Mouse (Mus musculus): ENCODE data around the gene Gramd4.
A peak's percentile ranks its signal among the peaks of the same experiment; 100 is the strongest.

The Gramd4 gene

GRCm38 (mm10) chr15:86057413-86057812, at the start of gene Gramd4:
TSS of gene Gramd4 (plus strand) at chr15:86057695.
- no peak for DNase-seq (ENCODE audit: low spot score in 2 of 2)

GRCm38 (mm10) chr15:86013130-86013529, 44.4 kb upstream of the Gramd4 start:
- no peak for DNase-seq (ENCODE audit: low spot score in 2 of 2)

GRCm38 (mm10) chr15:86013656-86014055, 43.8 kb upstream of the Gramd4 start:
- DNase-seq (ENCODE audit: low spot score in 2 of 2): no peak

DNA sequence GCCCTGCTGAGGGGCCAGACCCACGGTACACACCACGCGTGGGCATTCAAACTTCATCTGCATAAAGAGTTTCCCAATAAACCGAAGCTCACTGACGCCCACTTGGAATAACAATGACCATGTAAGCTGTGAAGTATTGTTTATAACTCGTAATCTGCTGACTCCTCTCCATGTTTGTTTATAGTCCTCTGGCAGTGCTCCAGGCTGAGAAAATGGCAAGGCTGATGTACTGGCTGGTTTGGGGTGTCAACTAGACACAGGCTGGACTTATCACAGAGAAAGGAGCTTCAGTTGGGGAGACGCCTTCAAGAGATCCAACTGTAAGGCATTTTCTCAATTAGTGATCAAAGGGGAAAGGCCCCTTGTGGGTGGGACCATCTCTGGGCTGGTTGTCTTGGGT, 42.5 kb upstream of the Gramd4 start:
- no peak for DNase-seq (ENCODE audit: low spot score in 2 of 2)

DNA sequence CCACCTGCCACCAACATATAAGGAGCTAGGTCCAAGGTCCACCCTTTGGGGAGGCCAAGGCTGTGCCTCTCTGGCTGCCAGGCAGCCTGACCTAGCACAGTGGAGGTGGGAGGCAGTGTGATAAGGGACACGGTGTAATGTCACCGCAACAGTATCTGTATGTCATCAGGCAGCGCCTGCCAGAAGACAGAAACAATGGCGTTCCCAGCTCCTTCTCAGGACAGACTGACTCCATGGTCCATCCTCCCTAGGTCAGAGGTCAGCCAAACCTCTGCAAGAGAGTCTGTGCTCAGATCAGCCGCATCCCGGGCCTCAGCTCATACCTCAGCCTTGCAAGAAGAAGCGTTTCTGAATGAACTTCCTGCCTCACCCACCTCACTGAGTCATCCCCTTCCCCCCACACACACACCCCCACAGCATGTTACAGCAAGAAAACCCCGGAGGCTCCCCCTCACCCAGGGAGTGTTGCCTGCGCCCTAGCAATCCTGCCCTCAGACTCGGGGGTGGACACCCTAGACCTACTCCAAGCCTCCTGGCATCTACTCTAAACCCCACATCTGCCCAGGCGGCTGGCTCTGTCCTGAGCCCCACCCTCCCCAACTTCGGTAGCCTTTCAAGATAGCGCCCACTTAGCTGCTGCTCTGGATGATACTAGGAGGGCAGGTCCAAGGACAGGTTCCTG, 41.5 kb upstream of the Gramd4 start:
- DNase-seq (ENCODE audit: low spot score in 2 of 2): no peak

GRCm38 (mm10) chr15:86017336-86017735, 40.2 kb upstream of the Gramd4 start:
- DNase-seq (ENCODE audit: low spot score in 2 of 2): no peak

DNA sequence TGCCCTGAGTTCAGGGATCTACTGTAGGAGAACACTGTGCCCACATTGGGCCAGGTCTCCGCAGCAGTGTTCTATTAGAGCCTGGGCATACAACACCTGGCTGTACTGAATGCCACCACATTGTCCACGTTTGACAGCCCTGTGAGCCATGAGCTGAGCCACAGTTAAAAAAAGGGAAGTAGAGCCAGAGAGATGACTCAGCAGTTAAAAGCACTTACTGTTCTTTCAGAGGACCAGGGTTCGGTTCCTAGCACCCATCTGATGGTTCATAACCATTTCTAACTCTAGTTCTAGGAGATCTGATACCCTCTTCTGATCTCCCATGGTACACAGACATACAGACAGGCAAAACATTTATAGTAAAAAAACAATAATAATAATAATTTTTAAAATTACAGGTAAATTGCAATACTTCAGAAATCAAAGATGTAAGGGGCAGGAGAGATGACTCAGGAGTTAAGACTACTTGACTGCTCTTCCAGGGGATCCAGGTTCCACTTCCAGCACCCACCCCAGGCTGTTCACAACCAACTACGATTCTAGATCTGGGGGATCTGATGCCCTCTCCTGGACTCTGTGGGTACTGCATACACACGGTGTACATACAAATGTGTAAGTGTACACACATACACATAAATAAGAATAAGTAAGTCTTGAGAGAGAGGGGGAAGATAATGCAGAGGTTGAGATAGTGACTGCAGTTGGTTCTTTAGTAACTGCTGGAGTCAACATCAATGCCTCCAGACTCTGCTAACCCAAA, 38.6 kb upstream of the Gramd4 start:
- DNase-seq (ENCODE audit: low spot score in 2 of 2): no peak

DNA sequence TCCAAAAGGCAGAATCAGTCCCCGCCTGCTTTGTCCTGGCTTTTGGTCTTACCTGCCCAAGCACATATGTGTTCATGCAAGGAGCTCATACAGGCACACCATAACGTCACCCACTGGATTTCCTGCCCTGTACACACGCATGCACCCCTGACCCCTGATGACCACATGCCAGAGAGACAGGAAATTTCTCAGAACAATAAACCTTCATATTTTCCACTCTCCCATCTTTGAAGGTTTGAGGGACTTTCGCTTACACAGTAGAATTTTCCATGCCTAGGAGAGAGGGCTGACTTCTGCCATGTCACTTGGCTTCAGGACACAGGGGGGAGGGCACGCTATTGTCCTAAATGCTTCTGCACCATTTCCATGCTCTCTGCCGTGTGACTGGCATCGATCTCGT, 37.5 kb upstream of the Gramd4 start:
- DNase-seq (ENCODE audit: low spot score in 2 of 2): no peak

DNA sequence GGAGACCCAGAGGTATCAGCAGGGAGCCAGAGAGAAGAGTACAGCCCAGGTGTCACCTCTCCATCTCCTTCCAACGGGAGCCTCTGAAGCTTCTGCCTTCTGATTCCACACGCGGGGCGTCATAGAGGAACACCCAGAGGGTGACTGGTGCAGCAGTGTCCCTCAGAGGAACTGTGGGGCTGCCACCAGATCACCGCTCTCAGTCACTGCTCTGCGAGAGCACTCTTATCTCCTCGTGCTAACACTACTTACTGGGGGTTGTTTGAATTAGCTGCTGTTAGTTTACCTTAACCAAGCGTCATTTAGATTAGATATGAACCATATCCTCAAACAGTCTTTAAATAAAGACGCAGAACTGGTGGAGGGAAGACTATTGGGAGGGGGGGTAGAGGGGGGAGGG, 36.2 kb upstream of the Gramd4 start:
- no peak for DNase-seq (ENCODE audit: low spot score in 2 of 2)

GRCm38 (mm10) chr15:86021971-86022370, 35.5 kb upstream of the Gramd4 start:
- no peak for DNase-seq (ENCODE audit: low spot score in 2 of 2)

DNA sequence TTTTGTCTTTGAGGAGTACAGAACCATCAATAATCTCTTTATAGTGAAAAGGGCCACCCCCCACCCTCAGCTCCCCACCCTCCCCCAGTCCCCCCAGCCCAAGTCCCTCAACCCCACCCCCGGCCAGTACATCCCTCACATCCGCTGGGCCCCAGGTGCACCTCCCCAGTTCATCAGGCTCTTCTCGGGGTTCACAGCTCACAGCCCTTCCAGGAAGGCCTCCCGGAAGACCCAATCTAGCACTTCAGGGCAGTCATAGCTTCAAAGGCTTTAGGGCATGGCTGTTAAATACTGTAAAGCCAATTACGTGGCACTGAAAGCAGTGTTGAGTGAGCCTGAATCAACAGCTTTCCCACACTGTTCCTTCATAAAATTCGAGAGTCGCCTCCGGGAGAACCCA, 29.6 kb upstream of the Gramd4 start:
- DNase-seq (ENCODE audit: low spot score in 2 of 2): no peak

DNA sequence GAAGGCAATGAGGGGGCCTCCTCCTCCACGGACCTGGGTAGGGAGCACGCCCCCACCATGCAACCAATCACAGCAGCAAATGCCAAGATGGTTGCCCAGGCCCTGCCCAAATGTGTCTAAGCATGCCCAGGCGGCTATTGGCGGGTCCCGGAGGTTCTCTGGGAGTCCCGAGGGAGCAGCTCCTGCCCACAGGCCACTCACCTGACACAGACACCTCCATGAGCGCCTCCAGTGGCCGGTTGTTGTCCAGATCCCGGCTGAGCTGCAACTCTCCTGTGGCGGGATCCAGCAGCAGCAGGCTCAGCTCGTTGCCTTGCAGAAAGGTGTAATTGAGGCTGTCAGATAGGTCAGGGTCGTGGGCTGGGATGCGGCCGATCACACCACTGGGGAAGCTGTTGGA, 27.5 kb upstream of the Gramd4 start:
- no peak for DNase-seq (ENCODE audit: low spot score in 2 of 2)

DNA sequence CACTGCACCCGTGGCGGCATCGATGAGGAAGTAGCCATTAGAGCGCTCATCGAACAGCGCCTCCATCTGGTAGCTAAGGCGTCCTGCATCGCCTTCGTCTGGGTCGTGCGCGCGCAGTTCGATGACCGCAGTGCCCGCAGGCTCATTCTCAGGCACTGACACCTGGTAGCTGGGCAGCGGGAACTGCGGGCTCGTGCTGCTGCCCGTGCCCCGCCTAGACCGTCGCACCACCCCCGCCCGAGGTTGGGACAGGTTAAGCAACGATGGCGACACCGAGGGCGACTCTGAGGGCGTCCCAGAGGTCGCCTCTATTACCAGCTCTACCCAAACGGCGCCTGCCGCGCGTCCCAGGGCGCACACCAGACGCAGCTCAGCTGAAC, 24.7 kb upstream of the Gramd4 start:
- DNase-seq (ENCODE audit: low spot score in 2 of 2): no peak

DNA sequence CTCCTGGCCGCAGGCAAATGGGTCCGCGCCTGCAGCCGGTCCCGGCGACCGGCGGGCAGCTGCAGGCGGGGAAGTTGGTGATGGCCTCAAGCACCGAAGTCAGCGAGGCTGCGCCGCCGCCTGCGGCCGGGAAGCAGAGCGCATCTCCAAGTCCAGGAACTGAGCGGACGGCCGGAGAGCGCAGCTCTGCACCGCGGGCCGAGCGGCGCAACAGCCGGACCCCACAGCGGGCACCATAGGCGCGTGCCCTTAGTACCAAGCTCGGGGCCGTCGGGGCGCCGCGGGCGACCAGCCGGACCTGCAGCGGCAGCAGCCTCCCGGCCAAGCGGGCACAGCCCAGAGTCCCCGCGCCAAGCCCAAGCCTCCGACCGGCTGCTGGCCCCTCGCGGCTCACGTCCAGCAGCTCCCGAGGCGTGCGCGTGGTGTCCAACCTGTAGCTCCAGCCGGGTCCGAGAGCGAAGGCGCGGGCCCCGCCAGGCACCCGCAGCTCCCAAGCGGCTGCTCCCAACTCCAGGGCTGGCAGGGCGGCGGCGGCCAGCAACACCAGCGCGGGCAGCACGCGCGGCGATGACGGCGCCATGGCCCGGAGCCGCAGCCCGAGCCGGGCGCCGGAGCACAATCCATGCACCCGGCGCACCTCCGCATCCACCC, 24.2 kb upstream of the Gramd4 start, which contains the start of gene Celsr1:
Celsr1 (minus strand) TSS at position 587 of the 651 bp plus-strand sequence.
- no peak for DNase-seq (ENCODE audit: low spot score in 2 of 2)

DNA sequence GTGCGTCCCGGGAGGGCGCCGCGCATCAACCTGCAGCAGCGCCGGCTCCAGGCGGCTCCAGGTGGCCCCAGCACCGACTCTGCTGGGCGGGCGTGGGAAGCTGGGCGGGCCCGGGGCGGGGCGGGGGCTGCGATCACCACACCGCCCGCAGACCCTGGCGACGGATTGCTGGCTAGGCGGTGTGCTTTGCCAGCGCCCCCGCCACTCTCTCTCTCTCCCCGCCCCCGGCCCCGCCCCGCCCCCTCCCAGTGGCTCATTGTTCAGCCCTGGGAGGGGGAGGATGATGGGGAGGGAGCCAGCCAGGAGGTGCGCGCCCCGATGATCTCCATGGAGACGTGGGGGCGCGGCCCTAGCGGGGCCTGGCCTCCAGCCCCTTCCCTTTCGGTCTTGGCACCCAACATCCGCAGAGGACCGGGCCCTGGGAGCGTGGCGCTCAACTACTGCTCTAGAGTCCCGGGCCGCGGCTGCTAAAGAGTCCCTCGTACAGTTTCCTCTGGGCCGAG, 23.4 kb upstream of the Gramd4 start:
- no peak for DNase-seq (ENCODE audit: low spot score in 2 of 2)

- DNase-seq (ENCODE audit: low spot score in 2 of 2): no peak
Measured at GRCm38 (mm10) chr15:86034781-86035360, 22.6 kb upstream of the Gramd4 start.

GRCm38 (mm10) chr15:86035913-86036312, 21.6 kb upstream of the Gramd4 start:
- DNase-seq (ENCODE audit: low spot score in 2 of 2): no peak

DNA sequence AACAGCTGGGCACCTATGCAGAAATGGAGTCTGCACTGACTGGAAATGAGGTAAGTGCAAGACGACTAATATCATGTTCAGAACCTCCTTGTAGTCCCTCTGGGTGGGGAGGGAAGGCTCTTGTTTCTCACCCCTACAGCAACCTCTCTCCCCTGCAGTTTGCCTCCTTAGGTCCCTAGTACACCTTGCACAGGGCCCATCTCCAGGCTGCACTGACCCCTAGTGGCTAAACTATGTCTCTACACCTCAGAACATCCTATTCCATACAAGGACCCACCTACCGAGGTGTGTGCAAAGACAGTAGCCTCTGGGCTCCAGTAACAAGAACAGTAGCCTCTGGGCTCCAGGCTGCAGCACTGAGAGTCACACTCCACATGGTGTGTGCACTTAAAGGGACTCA, 18.7 kb upstream of the Gramd4 start:
- DNase-seq (ENCODE audit: low spot score in 2 of 2): peak; percentile 66 to 78

- DNase-seq (ENCODE audit: low spot score in 2 of 2): no peak
Measured at GRCm38 (mm10) chr15:86041421-86041820, 16.1 kb upstream of the Gramd4 start.

- no peak for DNase-seq (ENCODE audit: low spot score in 2 of 2)
Measured at GRCm38 (mm10) chr15:86042364-86042763, 15.1 kb upstream of the Gramd4 start.

DNA sequence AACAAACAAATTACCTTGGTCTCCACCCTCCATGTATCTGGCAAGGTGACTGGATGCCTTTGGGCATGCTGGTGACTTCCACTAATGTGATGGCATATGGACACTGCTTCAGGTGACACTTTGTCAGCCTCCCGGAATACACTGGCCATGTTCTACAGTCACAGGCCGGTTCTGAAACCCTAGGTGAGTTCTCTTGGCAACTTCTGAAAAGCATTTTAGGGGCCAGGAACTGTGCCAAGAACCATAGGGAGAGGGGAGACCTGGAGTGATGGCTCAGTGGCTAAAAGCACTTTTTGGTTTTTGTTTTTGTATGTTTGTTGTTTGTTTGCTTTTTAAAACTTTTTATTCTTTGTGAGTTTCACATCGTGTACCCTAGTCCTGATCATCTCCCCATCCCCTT, 8.0 kb upstream of the Gramd4 start:
- no peak for DNase-seq (ENCODE audit: low spot score in 2 of 2)

GRCm38 (mm10) chr15:86050170-86050743, 7.2 kb upstream of the Gramd4 start:
- no peak for DNase-seq (ENCODE audit: low spot score in 2 of 2)
